Mouse (Mus musculus) small intestine, adult 2 months (tissue): ENCODE data around the gene Msantd3.

Source experiments
- CTCF ChIP-seq: fragments of 200-500 bp; IDR thresholded peaks from 2 replicates; pipeline ENCODE4 v1.5.1; 2012; ENCODE audit warnings: low read depth, mild to moderate bottlenecking, control low read depth, inconsistent platforms, low read length, moderate library complexity, mixed read lengths; ENCODE audit not compliant: insufficient replicate concordance, insufficient read length; ENCODE audit errors: extremely low read depth
- POLR2A ChIP-seq: fragments of 200-500 bp; IDR thresholded peaks from 2 replicates; pipeline ENCODE4 v1.6.1; 2012; ENCODE audit warnings: low read depth, mild to moderate bottlenecking, control low read depth, inconsistent platforms, low read length, moderate library complexity

DNA sequence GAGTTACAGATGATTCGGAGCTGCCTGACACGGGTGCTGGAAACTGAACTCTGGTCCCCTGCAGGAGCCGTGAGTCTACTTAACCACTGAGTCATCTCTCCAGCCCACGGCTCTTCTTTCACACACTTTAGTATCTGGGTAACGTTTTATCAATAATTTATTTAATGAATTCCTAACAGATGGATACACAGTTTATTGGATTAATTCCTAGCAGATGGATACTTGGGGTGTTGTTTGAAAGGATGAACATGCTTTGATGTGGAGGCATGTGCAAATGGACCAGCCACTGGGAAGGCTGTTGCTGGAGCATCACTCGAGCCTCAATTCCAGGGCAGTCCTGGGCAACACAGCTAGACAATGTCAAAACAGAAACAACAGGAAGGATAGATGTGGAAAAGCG is 56.4 kb downstream of the Msantd3 start:
- TF ChIP-seq CTCF (no peak), POLR2A (no peak)
